Mouse (Mus musculus): Measurements from ENCODE around the gene Slc1a5. TPM values are rescaled to one million over a fixed set of nuclear protein-coding genes. Genes with fewer than 3 reads are reported as not detected.

Slc1a5 gene
- total RNA-seq (2014; fragmentation: Nextera tagmentation) (102 and 107 TPM in 2 replicates), total RNA-seq (2017) (31.8 and 36.1 TPM in 2 replicates)

GRCm38 (mm10) chr7:16780825-16781554 lies at the start of gene Slc1a5:
Gene Slc1a5, plus strand, starts transcription at chr7:16781340.
- peak; percentile 82 for ATAC-seq (replicated peaks; ENCODE audit: low FRiP score, low TSS enrichment, poor library complexity, severe bottlenecking)

- no peak for ATAC-seq (replicated peaks; ENCODE audit: low FRiP score, low TSS enrichment, poor library complexity, severe bottlenecking)
Measured at GRCm38 (mm10) chr7:16731893-16732422, 49.2 kb upstream of the Slc1a5 start.

GRCm38 (mm10) chr7:16737606-16738072 lies 43.5 kb upstream of the Slc1a5 start:
- 0 out of 2 replicates have a peak, but pooled peaks have one; percentile 2 for ATAC-seq (replicated peaks; ENCODE audit: low FRiP score, low TSS enrichment, poor library complexity, severe bottlenecking)

- peak; percentile 98 for ATAC-seq (replicated peaks; ENCODE audit: low FRiP score, low TSS enrichment, poor library complexity, severe bottlenecking)
Measured at GRCm38 (mm10) chr7:16738073-16738696, 43.0 kb upstream of the Slc1a5 start, which contains the start of gene Ap2s1. Gene Ap2s1, plus strand, starts transcription at chr7:16738410.

GRCm38 (mm10) chr7:16739056-16739604 lies 42.0 kb upstream of the Slc1a5 start:
- no peak for ATAC-seq (replicated peaks; ENCODE audit: low FRiP score, low TSS enrichment, poor library complexity, severe bottlenecking)

GRCm38 (mm10) chr7:16745373-16745772 lies 35.8 kb upstream of the Slc1a5 start:
- ATAC-seq (replicated peaks; ENCODE audit: low FRiP score, low TSS enrichment, poor library complexity, severe bottlenecking): no peak

- ATAC-seq (replicated peaks; ENCODE audit: low FRiP score, low TSS enrichment, poor library complexity, severe bottlenecking): 0 out of 2 replicates have a peak, but pooled peaks have one; percentile 20
Measured at GRCm38 (mm10) chr7:16746093-16746492, 35.0 kb upstream of the Slc1a5 start.

GRCm38 (mm10) chr7:16747656-16748055 lies 33.5 kb upstream of the Slc1a5 start:
- no peak for ATAC-seq (replicated peaks; ENCODE audit: low FRiP score, low TSS enrichment, poor library complexity, severe bottlenecking)

GRCm38 (mm10) chr7:16752016-16752415 lies 29.1 kb upstream of the Slc1a5 start:
- no peak for ATAC-seq (replicated peaks; ENCODE audit: low FRiP score, low TSS enrichment, poor library complexity, severe bottlenecking)

GRCm38 (mm10) chr7:16755362-16756017 lies 25.6 kb upstream of the Slc1a5 start:
- peak; percentile 47 for ATAC-seq (replicated peaks; ENCODE audit: low FRiP score, low TSS enrichment, poor library complexity, severe bottlenecking)

GRCm38 (mm10) chr7:16758872-16759574 lies 22.1 kb upstream of the Slc1a5 start:
- ATAC-seq (replicated peaks; ENCODE audit: low FRiP score, low TSS enrichment, poor library complexity, severe bottlenecking): no peak

GRCm38 (mm10) chr7:16760292-16760691 lies 20.8 kb upstream of the Slc1a5 start:
- ATAC-seq (replicated peaks; ENCODE audit: low FRiP score, low TSS enrichment, poor library complexity, severe bottlenecking): no peak

GRCm38 (mm10) chr7:16761005-16761481 lies 20.1 kb upstream of the Slc1a5 start:
- ATAC-seq (replicated peaks; ENCODE audit: low FRiP score, low TSS enrichment, poor library complexity, severe bottlenecking): 0 out of 2 replicates have a peak, but pooled peaks have one; percentile 26

GRCm38 (mm10) chr7:16761630-16762029 lies 19.5 kb upstream of the Slc1a5 start:
- ATAC-seq (replicated peaks; ENCODE audit: low FRiP score, low TSS enrichment, poor library complexity, severe bottlenecking): no peak

- no peak for ATAC-seq (replicated peaks; ENCODE audit: low FRiP score, low TSS enrichment, poor library complexity, severe bottlenecking)
Measured at GRCm38 (mm10) chr7:16763463-16764218, 17.5 kb upstream of the Slc1a5 start.

- no peak for ATAC-seq (replicated peaks; ENCODE audit: low FRiP score, low TSS enrichment, poor library complexity, severe bottlenecking)
Measured at GRCm38 (mm10) chr7:16766443-16766842, 14.7 kb upstream of the Slc1a5 start.

GRCm38 (mm10) chr7:16775888-16776287 lies 5.3 kb upstream of the Slc1a5 start:
- ATAC-seq (replicated peaks; ENCODE audit: low FRiP score, low TSS enrichment, poor library complexity, severe bottlenecking): no peak

- ATAC-seq (replicated peaks; ENCODE audit: low FRiP score, low TSS enrichment, poor library complexity, severe bottlenecking): no peak
Measured at GRCm38 (mm10) chr7:16780076-16780475, 1.1 kb upstream of the Slc1a5 start.
